Mouse (Mus musculus): ENCODE measurements at regions not wholly inside any gene's neighbourhood (a gene's known extent, or its start where the extent isn't known, plus 50 kb on each side); places are given as distances from the start of the nearest gene placed in this dataset.
A peak's percentile ranks its signal among the peaks of the same experiment; 100 is the strongest.

DNA sequence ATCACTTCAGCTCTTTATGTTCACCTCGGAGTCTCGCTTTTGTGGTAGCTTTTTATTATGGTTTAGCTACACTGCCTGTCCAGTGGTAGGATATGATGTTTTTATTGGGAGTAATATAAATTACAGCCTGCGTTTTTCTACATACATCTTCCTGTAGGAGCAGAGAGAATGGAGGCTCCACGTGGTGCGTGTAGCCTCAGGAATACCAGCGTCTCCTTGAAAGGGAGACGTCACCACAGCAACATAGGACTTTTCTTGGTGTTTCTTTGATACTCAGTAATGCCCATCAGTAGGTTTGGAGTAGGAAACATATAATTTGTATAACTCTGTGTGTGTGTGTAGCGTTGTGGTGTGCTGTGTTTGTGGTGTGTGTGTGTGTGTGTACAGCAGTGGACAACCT lies 150.7 kb downstream of the Ndufs4 start:
- no peak for DNase-seq
- intact Hi-C loops (cut with DNase I): no loop called here

GRCm38 (mm10) chr13:114235892-114236291 lies 152.2 kb downstream of the Ndufs4 start:
- DNase-seq: no peak
- intact Hi-C loops (cut with DNase I): no loop called here

GRCm38 (mm10) chr13:114232203-114232602 lies 155.9 kb downstream of the Ndufs4 start:
- intact Hi-C loops (cut with DNase I): no loop called here
- DNase-seq: no peak

GRCm38 (mm10) chr13:114230557-114230956 lies 157.5 kb downstream of the Ndufs4 start:
- peak; percentile 19 to 32 for DNase-seq
- intact Hi-C loops (cut with DNase I): no loop called here

- no peak for DNase-seq
- intact Hi-C loops (cut with DNase I): no loop called here
Observed at GRCm38 (mm10) chr13:114227046-114227445, 161.0 kb downstream of the Ndufs4 start.

DNA sequence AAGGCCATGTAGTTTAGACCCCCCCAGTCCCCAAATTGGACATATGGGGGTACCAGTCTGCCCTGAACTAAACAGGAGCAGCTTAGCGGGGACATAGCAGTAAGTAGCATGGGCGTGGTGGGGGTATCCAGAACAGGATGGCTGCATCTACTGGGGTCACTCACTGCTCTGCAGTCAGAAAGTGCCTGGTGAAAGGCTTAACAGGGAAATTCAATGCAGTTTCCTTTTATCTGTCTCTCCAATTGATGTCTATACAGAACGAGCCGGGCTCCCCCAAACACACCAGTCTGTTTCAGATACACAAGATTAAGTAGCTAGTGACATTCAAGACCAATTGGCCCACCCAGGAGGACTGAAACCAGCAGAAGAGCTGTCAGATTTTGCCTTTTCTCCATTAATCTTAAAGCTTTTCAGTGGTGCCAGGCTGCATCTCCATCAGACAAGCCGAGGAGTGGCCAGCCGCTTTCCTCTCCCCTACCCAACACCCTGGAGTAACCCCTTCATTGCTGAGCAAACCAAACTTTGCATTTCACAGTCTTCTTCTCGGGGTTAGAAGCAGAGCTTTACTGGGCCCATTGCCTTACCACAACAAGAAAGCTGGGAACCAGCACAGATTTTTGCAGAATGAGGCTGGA lies 161.7 kb downstream of the Ndufs4 start:
- DNase-seq: no peak
- intact Hi-C loops (cut with DNase I): no loop called here

GRCm38 (mm10) chr13:114219870-114220492 lies 168.1 kb downstream of the Ndufs4 start:
- DNase-seq: no peak
- intact Hi-C loops (cut with DNase I): no loop called here

DNA sequence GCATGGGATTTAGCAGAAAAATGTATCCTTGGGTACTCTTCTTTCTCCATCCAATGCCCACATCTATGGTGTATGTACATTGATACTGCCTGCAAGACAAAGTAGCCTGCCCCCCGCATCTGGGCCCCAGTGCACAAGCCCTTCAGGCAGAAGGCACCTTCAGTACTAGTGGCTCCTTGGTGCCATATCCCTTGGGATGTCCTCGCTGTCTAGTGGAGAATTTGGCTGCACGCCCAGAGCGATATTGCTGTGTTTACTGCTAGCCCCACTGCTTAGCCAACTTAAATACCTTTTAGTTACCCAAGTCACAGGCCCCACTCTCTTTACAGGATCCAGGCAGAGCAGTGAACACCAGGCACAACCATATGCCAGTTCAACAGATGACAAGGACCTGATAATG lies 173.0 kb downstream of the Ndufs4 start:
- peak in 1 of 2 experiments; percentile 6 for DNase-seq
- intact Hi-C loops (cut with DNase I): no loop called here
